23 mouse cellular contexts compared by ENCODE assay signal in the genomic region with DNA sequence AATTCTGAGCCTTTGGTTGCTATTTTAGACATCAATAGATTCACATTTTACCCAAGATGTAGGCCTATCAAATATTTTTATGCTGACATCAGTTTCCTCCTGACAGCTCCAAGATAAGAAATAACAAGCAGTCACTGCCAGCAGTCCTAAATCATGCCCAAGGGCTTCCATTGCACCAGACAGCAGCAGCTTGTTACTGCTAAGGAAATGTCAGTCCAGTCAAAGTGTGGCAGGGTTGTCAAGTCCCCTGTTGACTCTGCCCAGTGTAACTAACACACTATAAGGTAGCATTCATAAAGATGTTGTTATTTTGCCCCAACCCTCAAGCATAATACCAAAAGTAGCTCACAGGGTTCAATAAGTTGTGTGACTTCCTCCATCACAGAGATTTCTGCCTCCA.
DNase-seq lines count a peak whose midpoint lies in the region; ATAC-seq lines count a peak whose summit lies in the region.
"Had no signal": no experiment of that assay in that cellular context is flagged by ENCODE, and none has a peak within 500 bp of the region (broad histone marks: within the 10 kb centered on the region; RNA-seq: fewer than 3 reads in every experiment).

No protein-coding gene starts in this region.

- no peak overlapping the region for H3K27ac ChIP-seq in kidney, embryonic 15.5 days
- H3K27ac ChIP-seq in kidney, embryonic 16.5 days (ENCODE audit: low read length), result no peak overlapping the region
- H3K27ac ChIP-seq in midbrain, embryonic 14.5 days (replicated peaks; ENCODE audit: low read depth, low read length), result 0 out of 2 replicates have a peak overlapping the region, but pooled peaks have one; percentile 17
- no peak overlapping the region for H3K27ac ChIP-seq in midbrain, embryonic 15.5 days
- H3K27ac ChIP-seq: embryonic facial prominence, embryonic 10.5 days; forebrain, embryonic 13.5 days; gastrocnemius, adult 2 months; heart, embryonic 13.5 days; hindbrain, embryonic 12.5 days had no signal

- no peak overlapping the region for H3K4me3 ChIP-seq in kidney, embryonic 15.5 days (replicated peaks)
- H3K4me3 ChIP-seq in kidney, embryonic 16.5 days (ENCODE audit: low read length), result no peak overlapping the region
- H3K4me3 ChIP-seq in midbrain, embryonic 14.5 days (replicated peaks; ENCODE audit: low read depth, low read length), result no peak overlapping the region
- H3K4me3 ChIP-seq in midbrain, embryonic 15.5 days, result no peak overlapping the region
- H3K4me3 ChIP-seq: embryonic facial prominence, embryonic 10.5 days; forebrain, embryonic 13.5 days; gastrocnemius, adult 2 months; heart, embryonic 13.5 days; hindbrain, embryonic 12.5 days had no signal

- no peak overlapping the region for H3K4me2 ChIP-seq in kidney, embryonic 15.5 days
- no peak overlapping the region for H3K4me2 ChIP-seq in kidney, embryonic 16.5 days (replicated peaks; ENCODE audit: low read depth, low read length)
- H3K4me2 ChIP-seq in midbrain, embryonic 14.5 days (ENCODE audit: low read length), result no peak overlapping the region
- no peak overlapping the region for H3K4me2 ChIP-seq in midbrain, embryonic 15.5 days
- H3K4me2 ChIP-seq: forebrain, embryonic 13.5 days; heart, embryonic 13.5 days; hindbrain, embryonic 12.5 days had no signal

- no peaks in the 10 kb centered on the region for H3K9me3 ChIP-seq in kidney, embryonic 15.5 days (replicated peaks)
- no peaks in the 10 kb centered on the region for H3K9me3 ChIP-seq in kidney, embryonic 16.5 days (ENCODE audit: low read length)
- H3K9me3 ChIP-seq in midbrain, embryonic 14.5 days (ENCODE audit: control insufficient read depth, low read length), result no peaks in the 10 kb centered on the region
- no peaks in the 10 kb centered on the region for H3K9me3 ChIP-seq in midbrain, embryonic 15.5 days
- H3K9me3 ChIP-seq: embryonic facial prominence, embryonic 10.5 days; forebrain, embryonic 13.5 days; G1E; heart, embryonic 13.5 days; hindbrain, embryonic 12.5 days had no signal

- H3K4me1 ChIP-seq in kidney, embryonic 15.5 days, result peaks cover 14% of the 10 kb centered on the region
- peaks cover 17% of the 10 kb centered on the region for H3K4me1 ChIP-seq in kidney, embryonic 16.5 days (ENCODE audit: insufficient read depth, low read length)
- no peaks in the 10 kb centered on the region for H3K4me1 ChIP-seq in midbrain, embryonic 14.5 days (ENCODE audit: control insufficient read depth, insufficient read depth, low read length)
- H3K4me1 ChIP-seq in midbrain, embryonic 15.5 days, result peaks cover 8% of the 10 kb centered on the region; the same call in 1 of the 2 replicates
- H3K4me1 ChIP-seq: hindbrain, embryonic 12.5 days had no signal

- H3K36me3 ChIP-seq in kidney, embryonic 15.5 days, result no peaks in the 10 kb centered on the region
- H3K36me3 ChIP-seq in kidney, embryonic 16.5 days (ENCODE audit: insufficient read depth, low read length), result no peaks in the 10 kb centered on the region
- H3K36me3 ChIP-seq in midbrain, embryonic 14.5 days (ENCODE audit: control insufficient read depth, insufficient read depth, low read length), result no peaks in the 10 kb centered on the region
- no peaks in the 10 kb centered on the region for H3K36me3 ChIP-seq in midbrain, embryonic 15.5 days (replicated peaks)
- H3K36me3 ChIP-seq: embryonic facial prominence, embryonic 10.5 days; G1E; heart, embryonic 13.5 days; hindbrain, embryonic 12.5 days had no signal

- no peak overlapping the region for H3K9ac ChIP-seq in kidney, embryonic 15.5 days
- no peak overlapping the region for H3K9ac ChIP-seq in kidney, embryonic 16.5 days (replicated peaks; ENCODE audit: low read length)
- no peak overlapping the region for H3K9ac ChIP-seq in midbrain, embryonic 14.5 days (replicated peaks; ENCODE audit: low read length)
- no peak overlapping the region for H3K9ac ChIP-seq in midbrain, embryonic 15.5 days
- H3K9ac ChIP-seq: forebrain, embryonic 13.5 days; forebrain, postnatal 0 days; heart, embryonic 13.5 days; hindbrain, embryonic 12.5 days had no signal

- H3K27me3 ChIP-seq in kidney, embryonic 15.5 days, result no peaks in the 10 kb centered on the region
- no peaks in the 10 kb centered on the region for H3K27me3 ChIP-seq in kidney, embryonic 16.5 days (ENCODE audit: insufficient read depth, low read length)
- H3K27me3 ChIP-seq in midbrain, embryonic 14.5 days (ENCODE audit: control insufficient read depth, insufficient read depth, low read length), result no peaks in the 10 kb centered on the region
- H3K27me3 ChIP-seq in midbrain, embryonic 15.5 days (replicated peaks), result no peaks in the 10 kb centered on the region
- H3K27me3 ChIP-seq: forebrain, embryonic 13.5 days; heart, embryonic 13.5 days; hindbrain, embryonic 12.5 days had no signal

- ATAC-seq in kidney, embryonic 15.5 days (replicated peaks; ENCODE audit: low FRiP score), result peak; percentile 34; the same call in 1 of the 2 replicates
- ATAC-seq in kidney, embryonic 16.5 days (ENCODE audit: low FRiP score, low TSS enrichment), result no peak
- no peak for ATAC-seq in midbrain, embryonic 14.5 days (ENCODE audit: low FRiP score, low TSS enrichment)
- no peak; the same call in 1 of the 2 replicates for ATAC-seq in midbrain, embryonic 15.5 days (replicated peaks)
- ATAC-seq: CD4-positive, CD25-positive, alpha-beta regulatory T cell, adult 4 months; forebrain, embryonic 13.5 days; forebrain, postnatal 0 days; hindbrain, embryonic 16.5 days; inflammation-experienced regulatory T-cells, adult 6 months had no signal

- peak; percentile 43 for DNase-seq in midbrain, embryonic 14.5 days
- peak; percentile 22 for DNase-seq in adrenal gland, postnatal 10 days
- DNase-seq in adrenal gland, postnatal 36 days, result peak; percentile 2 to 33
- no peak for DNase-seq in lung, postnatal 25 days (ENCODE audit: low spot score)
- DNase-seq in layer of hippocampus, adult 9-11 months, result no peak
- DNase-seq: B cell, adult 2 months; cerebellum, adult 11-12 months; cerebellum, adult 9-11 months; forebrain, postnatal 0 days; gastrocnemius, adult 2 months; gastrocnemius, postnatal 25 days; heart, postnatal 36 days had no signal

Comparison
In these comparisons a context has a peak if more than half of its experiments do, and no peak if none do; other contexts are left out.
1. DNase-seq: peak in midbrain, embryonic 14.5 days (single experiment), adrenal gland, postnatal 10 days (single experiment) and adrenal gland, postnatal 36 days (2 of 2); none in lung, postnatal 25 days (single experiment) and layer of hippocampus, adult 9-11 months (single experiment).